Mouse (Mus musculus): ENCODE data around the gene Scin. TPM values are rescaled to one million over a fixed set of nuclear protein-coding genes. Genes with fewer than 3 reads are reported as not detected.

Gene Scin
- polyA plus RNA-seq, 1 experiment, result 0.25 TPM

DNA sequence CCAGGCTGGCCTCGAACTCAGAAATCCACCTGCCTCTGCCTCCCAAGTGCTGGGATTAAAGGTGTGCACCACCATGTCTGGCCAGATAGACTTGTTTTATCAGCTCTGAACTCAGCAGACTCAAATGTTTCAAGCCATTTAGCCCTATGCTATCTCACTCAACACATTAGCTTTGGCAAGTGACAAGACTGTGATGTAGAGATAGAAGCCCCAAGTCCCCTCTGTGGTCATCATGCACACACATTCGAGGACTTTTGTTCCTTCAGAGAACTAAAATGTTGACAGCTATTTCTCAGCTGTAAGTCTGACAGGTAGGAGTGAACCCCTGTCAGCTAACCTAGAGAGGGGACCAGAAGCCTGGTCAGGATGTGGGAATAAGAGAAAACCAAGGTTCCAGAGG lies 15.2 kb downstream of the Scin start:
- WGBS, result 80% methylated on average over 2 of the region's 2 CpGs
- H3K27ac ChIP-seq (ENCODE audit: insufficient read depth, low read length), result no peak overlapping the region

DNA sequence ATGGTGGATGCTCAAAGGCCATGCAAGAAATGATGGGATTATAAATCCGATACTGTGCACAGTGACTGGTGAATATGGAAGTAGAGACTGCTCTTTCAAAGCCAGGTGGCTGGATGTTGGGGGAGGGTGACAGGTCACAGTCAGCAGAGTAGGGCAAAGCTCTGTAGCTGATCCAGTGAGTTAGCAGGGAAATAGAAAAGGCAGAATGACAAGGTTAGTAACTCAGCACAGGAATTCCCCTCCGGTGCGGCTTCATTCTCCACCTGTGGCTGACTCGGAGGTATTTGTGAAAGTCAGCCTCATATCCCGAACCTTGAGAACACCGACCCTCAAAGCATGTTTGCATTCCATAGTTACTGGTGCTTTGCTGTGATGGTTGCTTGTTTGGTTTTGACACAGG lies 17.0 kb downstream of the Scin start:
- no peaks in the 10 kb centered on the region for H3K27me3 ChIP-seq (ENCODE audit: control insufficient read depth, insufficient read depth, low read length)
- TF ChIP-seq POLR2A (IDR thresholded peaks at IDR 0.05; ENCODE audit: borderline replicate concordance, insufficient read depth, low read length), result no peak
- no peak for TF ChIP-seq CTCF (IDR thresholded peaks at IDR 0.05; ENCODE audit: borderline replicate concordance, insufficient read depth, low read depth, low read length)
- WGBS, result 93% methylated on average over 6 of the region's 6 CpGs
- no peaks in the 10 kb centered on the region for H3K4me1 ChIP-seq (ENCODE audit: control insufficient read depth, insufficient read depth, low read length)
- DNase-seq, result no peak
- H3K4me3 ChIP-seq (replicated peaks; ENCODE audit: insufficient read depth, low read depth, low read length), result no peak overlapping the region
- H3K27ac ChIP-seq (ENCODE audit: insufficient read depth, low read length), result no peak overlapping the region

More for the DNA sequence above, 15.2 kb downstream of the Scin start:
- TF ChIP-seq CTCF (IDR thresholded peaks at IDR 0.05; ENCODE audit: borderline replicate concordance, insufficient read depth, low read depth, low read length) (no peak), POLR2A (IDR thresholded peaks at IDR 0.05; ENCODE audit: borderline replicate concordance, insufficient read depth, low read length) (no peak)
- Histone ChIP-seq H3K4me3 (replicated peaks; ENCODE audit: insufficient read depth, low read depth, low read length) (no peak overlapping the region), H3K4me1 (ENCODE audit: control insufficient read depth, insufficient read depth, low read length) (no peaks in the 10 kb centered on the region), H3K27me3 (ENCODE audit: control insufficient read depth, insufficient read depth, low read length) (no peaks in the 10 kb centered on the region)
- no peak for DNase-seq

DNA sequence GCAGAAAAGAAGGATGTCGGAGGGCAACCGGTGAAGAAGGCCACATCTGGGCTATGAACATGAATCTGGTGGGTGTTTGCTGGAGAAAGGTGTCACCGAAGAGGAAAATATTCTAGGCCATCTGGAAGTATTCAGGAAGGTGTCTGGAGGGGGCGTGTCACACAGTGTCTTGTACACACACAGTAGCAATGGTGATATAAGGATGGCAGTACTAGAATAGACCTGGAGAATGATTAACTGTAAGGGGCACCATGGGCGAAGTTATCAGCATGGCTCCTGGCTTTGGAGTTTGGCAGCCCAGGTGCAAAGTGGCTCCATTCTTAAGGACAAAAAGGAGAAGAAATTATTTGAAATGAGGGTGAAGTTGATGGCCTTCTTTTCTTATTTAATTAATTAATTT lies 17.8 kb downstream of the Scin start:
- Histone ChIP-seq H3K27me3 (ENCODE audit: control insufficient read depth, insufficient read depth, low read length) (no peaks in the 10 kb centered on the region), H3K4me1 (ENCODE audit: control insufficient read depth, insufficient read depth, low read length) (no peaks in the 10 kb centered on the region), H3K4me3 (replicated peaks; ENCODE audit: insufficient read depth, low read depth, low read length) (no peak overlapping the region), H3K27ac (ENCODE audit: insufficient read depth, low read length) (no peak overlapping the region)
- WGBS, result 89% methylated on average over 5 of the region's 5 CpGs
- TF ChIP-seq CTCF (IDR thresholded peaks at IDR 0.05; ENCODE audit: borderline replicate concordance, insufficient read depth, low read depth, low read length) (no peak), POLR2A (IDR thresholded peaks at IDR 0.05; ENCODE audit: borderline replicate concordance, insufficient read depth, low read length) (no peak)
- DNase-seq, result no peak

DNA sequence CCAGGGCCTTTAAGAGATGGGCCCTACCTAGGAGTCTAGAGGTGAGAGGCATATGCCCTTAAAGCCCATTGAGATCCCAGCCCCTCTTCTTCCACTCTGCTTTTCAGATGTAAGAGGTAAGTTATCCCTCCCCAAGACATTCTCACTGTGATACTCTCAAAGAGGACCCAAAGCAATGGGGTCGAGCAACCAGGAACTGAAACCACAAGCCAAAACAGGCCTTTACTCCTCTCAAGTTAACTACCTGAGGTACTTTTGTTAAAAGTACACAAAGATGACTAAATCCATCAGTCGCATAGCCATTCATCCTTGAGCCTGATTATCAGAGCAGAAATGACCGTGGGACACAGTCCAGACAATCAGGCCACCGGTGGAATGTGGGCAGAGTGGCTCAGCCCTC lies 19.1 kb downstream of the Scin start:
- 85% methylated on average over 4 of the region's 4 CpGs for WGBS
- no peaks in the 10 kb centered on the region for H3K27me3 ChIP-seq (ENCODE audit: control insufficient read depth, insufficient read depth, low read length)
- H3K4me3 ChIP-seq (replicated peaks; ENCODE audit: insufficient read depth, low read depth, low read length), result no peak overlapping the region
- TF ChIP-seq POLR2A (IDR thresholded peaks at IDR 0.05; ENCODE audit: borderline replicate concordance, insufficient read depth, low read length), result no peak
- TF ChIP-seq CTCF (IDR thresholded peaks at IDR 0.05; ENCODE audit: borderline replicate concordance, insufficient read depth, low read depth, low read length), result no peak
- H3K4me1 ChIP-seq (ENCODE audit: control insufficient read depth, insufficient read depth, low read length), result no peaks in the 10 kb centered on the region
- no peak for DNase-seq
- H3K27ac ChIP-seq (ENCODE audit: insufficient read depth, low read length), result no peak overlapping the region

DNA sequence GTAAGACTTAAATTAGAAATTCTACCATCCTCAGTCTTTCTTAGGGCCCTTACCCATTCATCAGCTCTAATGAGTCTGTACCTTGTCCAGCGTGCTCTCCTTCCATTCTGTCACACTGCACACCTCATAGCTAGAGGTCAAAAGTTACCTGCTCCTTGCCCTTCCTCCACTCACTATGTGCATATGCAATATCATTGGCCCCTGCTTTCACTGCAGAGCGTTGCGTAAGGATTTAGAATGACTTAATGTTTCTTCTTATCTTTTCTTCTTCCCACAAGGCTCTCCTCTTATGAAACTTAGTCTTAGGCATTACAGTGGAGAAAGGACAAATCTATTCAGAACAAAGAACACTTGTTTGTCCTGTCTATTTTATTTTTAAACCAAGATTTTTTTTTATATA lies 20.0 kb downstream of the Scin start:
- no peaks in the 10 kb centered on the region for H3K27me3 ChIP-seq (ENCODE audit: control insufficient read depth, insufficient read depth, low read length)
- H3K27ac ChIP-seq (ENCODE audit: insufficient read depth, low read length), result no peak overlapping the region
- TF ChIP-seq CTCF (IDR thresholded peaks at IDR 0.05; ENCODE audit: borderline replicate concordance, insufficient read depth, low read depth, low read length) (no peak), POLR2A (IDR thresholded peaks at IDR 0.05; ENCODE audit: borderline replicate concordance, insufficient read depth, low read length) (no peak)
- 85% methylated on average over 3 of the region's 3 CpGs for WGBS
- H3K4me1 ChIP-seq (ENCODE audit: control insufficient read depth, insufficient read depth, low read length), result no peaks in the 10 kb centered on the region
- no peak overlapping the region for H3K4me3 ChIP-seq (replicated peaks; ENCODE audit: insufficient read depth, low read depth, low read length)
- no peak for DNase-seq

DNA sequence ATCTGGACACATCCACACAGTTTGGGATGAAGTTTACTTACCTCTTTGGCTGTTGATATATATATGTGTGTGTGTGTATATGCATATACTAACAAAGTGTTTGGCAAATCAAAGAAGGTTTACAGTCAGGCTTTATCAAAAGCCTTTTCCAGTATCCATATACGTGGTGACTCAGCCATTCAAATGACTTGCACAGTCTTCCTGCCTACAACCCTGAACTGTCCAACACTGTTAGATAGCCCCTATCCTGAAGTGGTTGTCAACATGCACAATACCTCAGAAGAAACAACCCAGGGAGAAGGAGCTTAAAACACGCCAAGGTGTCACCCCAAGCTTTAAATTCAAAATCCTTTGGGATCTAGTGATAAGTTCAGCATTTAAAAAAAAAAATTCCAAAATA lies 20.4 kb downstream of the Scin start:
- DNase-seq, result no peak
- Histone ChIP-seq H3K27ac (ENCODE audit: insufficient read depth, low read length) (no peak overlapping the region), H3K27me3 (ENCODE audit: control insufficient read depth, insufficient read depth, low read length) (no peaks in the 10 kb centered on the region), H3K4me1 (ENCODE audit: control insufficient read depth, insufficient read depth, low read length) (no peaks in the 10 kb centered on the region), H3K4me3 (replicated peaks; ENCODE audit: insufficient read depth, low read depth, low read length) (no peak overlapping the region)
- no peak for TF ChIP-seq POLR2A (IDR thresholded peaks at IDR 0.05; ENCODE audit: borderline replicate concordance, insufficient read depth, low read length)
- 91% methylated on average over 2 of the region's 2 CpGs for WGBS

DNA sequence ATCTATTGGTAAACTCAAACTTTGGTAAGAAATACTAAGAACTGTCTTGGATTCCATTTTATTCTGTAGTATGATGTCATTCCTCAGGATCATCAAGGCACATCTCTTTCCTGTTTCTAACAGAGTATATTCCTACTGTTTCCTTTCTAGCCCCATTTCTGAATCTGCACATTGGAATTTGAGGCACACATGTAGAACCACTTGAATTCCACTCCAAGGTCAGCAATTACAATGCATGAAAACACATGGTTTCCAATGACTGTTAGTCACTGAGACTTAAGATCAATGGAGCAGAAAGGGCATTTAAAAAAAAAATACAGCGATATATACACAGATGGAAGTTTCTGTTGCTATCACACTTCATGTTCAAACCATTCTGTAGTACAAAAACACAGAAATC lies 24.8 kb downstream of the Scin start:
- 83% methylated on average over 1 of the region's 1 CpGs for WGBS
- H3K4me1 ChIP-seq (ENCODE audit: control insufficient read depth, insufficient read depth, low read length), result no peaks in the 10 kb centered on the region
- H3K4me3 ChIP-seq (replicated peaks; ENCODE audit: insufficient read depth, low read depth, low read length), result no peak overlapping the region
- DNase-seq, result no peak
- no peak overlapping the region for H3K27ac ChIP-seq (ENCODE audit: insufficient read depth, low read length)
- TF ChIP-seq CTCF (IDR thresholded peaks at IDR 0.05; ENCODE audit: borderline replicate concordance, insufficient read depth, low read depth, low read length), result no peak
- no peak for TF ChIP-seq POLR2A (IDR thresholded peaks at IDR 0.05; ENCODE audit: borderline replicate concordance, insufficient read depth, low read length)
- H3K27me3 ChIP-seq (ENCODE audit: control insufficient read depth, insufficient read depth, low read length), result no peaks in the 10 kb centered on the region

DNA sequence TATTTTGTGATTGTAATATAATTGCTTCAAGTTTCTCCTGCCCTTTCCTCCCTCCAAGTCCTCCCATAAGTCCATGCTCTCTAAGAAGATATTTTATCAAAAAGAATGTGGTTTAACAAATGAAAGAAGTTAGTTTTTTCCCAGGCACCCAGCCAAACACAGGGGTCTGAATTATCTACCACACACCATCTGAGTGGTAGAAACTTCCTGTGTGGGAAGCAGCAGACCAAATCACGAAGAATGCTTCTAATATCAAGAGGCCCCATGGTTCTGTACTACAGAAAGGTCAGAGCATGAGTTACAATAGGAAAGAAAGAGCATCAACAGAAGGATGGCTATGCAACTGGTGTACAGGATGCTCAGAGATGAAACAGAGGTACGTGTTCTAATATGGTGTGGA lies 25.9 kb downstream of the Scin start:
- no peaks in the 10 kb centered on the region for H3K27me3 ChIP-seq (ENCODE audit: control insufficient read depth, insufficient read depth, low read length)
- WGBS, result 66% methylated on average over 2 of the region's 2 CpGs
- no peak overlapping the region for H3K27ac ChIP-seq (ENCODE audit: insufficient read depth, low read length)
- DNase-seq, result no peak
- H3K4me1 ChIP-seq (ENCODE audit: control insufficient read depth, insufficient read depth, low read length), result no peaks in the 10 kb centered on the region
- H3K4me3 ChIP-seq (replicated peaks; ENCODE audit: insufficient read depth, low read depth, low read length), result no peak overlapping the region
- TF ChIP-seq POLR2A (IDR thresholded peaks at IDR 0.05; ENCODE audit: borderline replicate concordance, insufficient read depth, low read length) (no peak), CTCF (IDR thresholded peaks at IDR 0.05; ENCODE audit: borderline replicate concordance, insufficient read depth, low read depth, low read length) (no peak)

Measured in cerebellum, adult 2 months (tissue).